Mouse (Mus musculus) layer of hippocampus, adult 2 months (tissue): ENCODE measurements around the gene Cradd. TPM values are rescaled to one million over a fixed set of nuclear protein-coding genes. Genes with fewer than 3 reads are reported as not detected.

Source experiments
- DNase-seq, 2 experiments: peaks; one replicate each; pipeline ENCODE4 v3.0.0; 2022; ENCODE audit warnings: low spot score in 2 of 2
- H3K27ac ChIP-seq: fragments of 200-600 bp; 2 replicates; pipeline ENCODE4 v1.8.1; 2022
- H3K4me3 ChIP-seq: fragments of 200-600 bp; 2 replicates; pipeline ENCODE4 v1.8.1; 2022; ENCODE audit warnings: mild to moderate bottlenecking
- CTCF ChIP-seq: fragments of 200-600 bp; conservative IDR thresholded peaks from 2 replicates; pipeline ENCODE4 v1.8.1; 2022; ENCODE audit warnings: antibody characterized with exemption, mild to moderate bottlenecking, moderate library complexity
- total RNA-seq, 2 experiments: library from RNA; stranded (reverse); gene quantifications; 2 replicates each; pipeline ENCODE4 v1.2.3; 2021

The Cradd gene
- total RNA-seq, 2 experiments from 2014 or later: 5.6 to 7.2 TPM

GRCm38 (mm10) chr10:95159675-95160256 is 164.2 kb downstream of the Cradd start:
- DNase-seq: no peak
- no peak for TF ChIP-seq CTCF
- no peak overlapping the region for H3K27ac ChIP-seq
- H3K4me3 ChIP-seq: no peak overlapping the region

GRCm38 (mm10) chr10:95156410-95156809 is 167.5 kb downstream of the Cradd start:
- no peak overlapping the region for H3K27ac ChIP-seq
- DNase-seq: no peak
- H3K4me3 ChIP-seq: no peak overlapping the region
- peak; percentile 31 for TF ChIP-seq CTCF

GRCm38 (mm10) chr10:95154675-95155074 is 169.3 kb downstream of the Cradd start:
- no peak overlapping the region for H3K27ac ChIP-seq
- no peak for DNase-seq
- TF ChIP-seq CTCF: no peak

GRCm38 (mm10) chr10:95153224-95153623 is 170.7 kb downstream of the Cradd start:
- no peak overlapping the region for H3K27ac ChIP-seq
- no peak for DNase-seq
- H3K4me3 ChIP-seq: no peak overlapping the region
- TF ChIP-seq CTCF: no peak

More at GRCm38 (mm10) chr10:95154675-95155074, 169.3 kb downstream of the Cradd start:
- H3K4me3 ChIP-seq: no peak overlapping the region

GRCm38 (mm10) chr10:95152503-95152989 is 171.4 kb downstream of the Cradd start:
- no peak overlapping the region for H3K27ac ChIP-seq
- TF ChIP-seq CTCF: no peak
- no peak overlapping the region for H3K4me3 ChIP-seq
- no peak for DNase-seq

GRCm38 (mm10) chr10:95151012-95151768 is 172.7 kb downstream of the Cradd start:
- Histone ChIP-seq H3K4me3 (no peak overlapping the region), H3K27ac (no peak overlapping the region)
- DNase-seq: no peak
- TF ChIP-seq CTCF: no peak

- no peak for TF ChIP-seq CTCF
- no peak for DNase-seq
- Histone ChIP-seq H3K27ac (no peak overlapping the region), H3K4me3 (no peak overlapping the region)
Observed at GRCm38 (mm10) chr10:95149666-95150065, 174.3 kb downstream of the Cradd start.

GRCm38 (mm10) chr10:95148641-95149040 is 175.3 kb downstream of the Cradd start:
- TF ChIP-seq CTCF: no peak
- DNase-seq: no peak
- no peak overlapping the region for H3K27ac ChIP-seq
- H3K4me3 ChIP-seq: no peak overlapping the region

GRCm38 (mm10) chr10:95147136-95147901 is 176.6 kb downstream of the Cradd start:
- H3K27ac ChIP-seq: no peak overlapping the region

GRCm38 (mm10) chr10:95146491-95146890 is 177.4 kb downstream of the Cradd start:
- no peak for TF ChIP-seq CTCF
- no peak for DNase-seq
- no peak overlapping the region for H3K27ac ChIP-seq
- no peak overlapping the region for H3K4me3 ChIP-seq

More at GRCm38 (mm10) chr10:95147136-95147901, 176.6 kb downstream of the Cradd start:
- no peak for TF ChIP-seq CTCF
- H3K4me3 ChIP-seq: no peak overlapping the region
- DNase-seq: no peak

- Histone ChIP-seq H3K27ac (peak overlapping the region; percentile 49; the same call in 1 of the 2 replicates), H3K4me3 (no peak overlapping the region)
- DNase-seq: no peak
- TF ChIP-seq CTCF: no peak
Observed at GRCm38 (mm10) chr10:95145204-95145926, 178.6 kb downstream of the Cradd start.

- H3K27ac ChIP-seq: no peak overlapping the region; the same call in 1 of the 2 replicates
- TF ChIP-seq CTCF: no peak
- no peak for DNase-seq
Observed at GRCm38 (mm10) chr10:95144414-95145130, 179.4 kb downstream of the Cradd start.

More at GRCm38 (mm10) chr10:95144414-95145130, 179.4 kb downstream of the Cradd start:
- no peak overlapping the region for H3K4me3 ChIP-seq
